Mouse (Mus musculus): ENCODE results near the gene Ksr1.

The Ksr1 gene

DNA sequence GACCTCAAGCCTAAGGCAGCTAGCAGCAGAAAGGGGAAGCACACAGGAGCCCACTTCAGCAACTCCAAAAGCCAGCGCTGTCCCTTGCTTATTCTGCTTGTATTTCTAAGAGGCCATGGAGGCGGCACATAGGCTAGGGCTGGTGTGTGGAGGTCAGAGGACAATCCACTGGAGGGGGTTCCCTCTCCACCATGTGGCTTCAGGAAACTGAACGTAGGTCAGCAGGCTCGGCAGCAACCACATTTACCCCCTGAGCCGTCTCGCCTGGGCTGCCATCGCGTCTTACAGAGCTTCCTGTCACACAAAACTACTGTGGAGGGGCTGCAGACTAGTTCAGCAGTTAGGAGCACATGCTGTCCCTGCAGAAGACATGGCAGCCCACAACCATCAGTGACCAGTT, 20.4 kb downstream of the Ksr1 start:
- no peak for DNase-seq (ENCODE audit: low spot score in 2 of 2)

GRCm38 (mm10) chr11:79122556-79122955, 23.7 kb downstream of the Ksr1 start:
- DNase-seq (ENCODE audit: low spot score in 2 of 2), result no peak

DNA sequence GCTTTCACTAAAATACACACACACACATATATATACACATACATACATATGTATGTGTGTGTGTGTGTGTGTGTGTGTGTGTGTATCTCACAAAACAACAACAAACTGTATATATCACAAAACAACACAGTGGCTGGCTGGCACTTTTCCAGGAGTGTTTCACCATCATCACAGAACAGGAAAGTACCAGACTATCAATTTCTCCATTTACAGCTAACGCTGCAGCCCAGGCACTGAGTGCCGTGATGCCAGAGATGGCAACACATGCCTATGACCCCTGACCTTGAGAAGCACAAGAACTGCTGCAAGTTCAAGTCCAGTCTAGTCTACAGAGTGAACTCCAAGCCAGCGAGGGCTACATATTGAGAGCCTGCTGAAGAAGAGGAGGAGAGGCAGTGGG, 26.1 kb downstream of the Ksr1 start:
- no peak for DNase-seq (ENCODE audit: low spot score in 2 of 2)

DNA sequence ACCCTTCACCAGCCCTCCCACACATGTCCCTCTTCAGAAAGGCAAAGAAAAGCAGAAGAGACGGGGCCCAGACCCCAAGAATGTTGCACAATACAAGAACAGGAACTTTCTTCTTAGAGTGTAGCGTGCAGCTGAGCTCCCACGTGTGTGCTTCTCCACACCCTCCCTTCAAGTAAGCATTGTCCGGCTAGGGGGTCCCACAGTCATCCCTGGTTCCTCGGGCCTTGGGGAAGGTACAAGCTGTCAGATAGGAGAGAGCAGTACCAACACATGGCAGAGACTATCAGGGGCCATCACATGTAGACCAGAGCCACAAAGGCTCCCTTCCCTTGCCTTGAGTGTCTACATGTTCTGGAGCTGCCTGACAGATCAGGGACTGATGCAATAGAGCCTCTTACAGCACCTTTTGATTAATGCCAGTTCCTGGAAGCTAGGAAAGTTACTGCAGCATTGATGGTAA, 27.3 kb downstream of the Ksr1 start:
- DNase-seq (ENCODE audit: low spot score in 2 of 2), result no peak

DNA sequence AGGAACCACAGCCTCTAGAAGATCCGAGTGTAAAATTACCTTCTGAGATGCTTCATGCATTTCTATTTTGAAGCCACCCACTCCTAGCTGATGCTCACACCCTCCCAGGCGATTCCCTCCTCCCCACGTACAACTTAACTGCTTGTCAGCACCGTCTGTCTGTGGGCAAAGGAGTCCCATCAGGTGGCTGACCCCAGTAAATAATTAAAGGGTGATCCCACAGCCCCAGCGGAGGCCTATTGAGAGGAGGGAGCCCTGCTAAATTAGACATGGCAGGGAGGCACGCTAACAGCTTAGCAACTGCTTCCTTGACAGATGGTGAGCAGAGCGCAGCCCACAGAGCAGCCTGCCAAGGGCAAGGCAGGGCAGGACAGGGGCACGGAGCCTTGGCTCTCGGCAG, 29.5 kb downstream of the Ksr1 start:
- DNase-seq (ENCODE audit: low spot score in 2 of 2), result peak; percentile 48 to 72

DNA sequence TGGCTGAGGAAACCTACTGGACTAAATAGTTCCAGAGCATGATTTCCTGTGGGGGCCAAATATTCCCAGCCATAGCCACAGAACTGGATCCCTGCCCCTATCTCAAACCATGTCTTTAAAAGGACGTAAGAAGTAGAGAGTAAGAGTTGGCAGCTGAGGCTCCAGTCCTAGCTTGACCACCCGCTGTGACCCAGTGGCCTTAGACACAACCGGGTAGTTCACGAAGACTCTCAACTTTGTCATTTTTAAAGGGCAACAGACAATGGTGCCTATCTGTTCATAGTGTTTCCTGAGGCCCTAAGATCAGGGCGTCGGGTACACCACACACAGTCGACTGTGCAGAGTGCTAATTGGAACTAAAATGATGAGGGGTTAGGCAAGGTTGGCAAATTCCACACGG, 30.5 kb downstream of the Ksr1 start:
- no peak for DNase-seq (ENCODE audit: low spot score in 2 of 2)

DNA sequence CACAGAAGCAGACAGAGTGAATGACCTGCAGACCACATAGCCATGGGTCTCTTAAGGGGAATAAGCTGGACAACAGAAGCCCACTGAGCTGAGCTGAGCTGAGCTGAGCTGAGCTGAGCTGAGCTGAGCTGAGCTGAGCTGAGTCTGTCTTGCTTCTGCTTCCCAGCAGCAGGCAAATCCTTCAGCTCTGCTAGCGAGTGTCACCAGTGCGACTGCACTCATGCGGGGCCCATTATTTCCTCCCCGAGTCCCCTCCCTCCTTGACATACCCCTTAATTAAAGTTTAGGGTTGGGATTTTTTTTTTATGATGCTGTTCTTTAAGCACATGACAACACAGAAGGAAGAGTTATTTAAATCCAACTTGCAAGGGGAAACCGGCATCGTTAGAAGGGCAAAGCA, 32.1 kb downstream of the Ksr1 start:
- no peak for DNase-seq (ENCODE audit: low spot score in 2 of 2)

GRCm38 (mm10) chr11:79113397-79113796, 32.8 kb downstream of the Ksr1 start:
- no peak for DNase-seq (ENCODE audit: low spot score in 2 of 2)

DNA sequence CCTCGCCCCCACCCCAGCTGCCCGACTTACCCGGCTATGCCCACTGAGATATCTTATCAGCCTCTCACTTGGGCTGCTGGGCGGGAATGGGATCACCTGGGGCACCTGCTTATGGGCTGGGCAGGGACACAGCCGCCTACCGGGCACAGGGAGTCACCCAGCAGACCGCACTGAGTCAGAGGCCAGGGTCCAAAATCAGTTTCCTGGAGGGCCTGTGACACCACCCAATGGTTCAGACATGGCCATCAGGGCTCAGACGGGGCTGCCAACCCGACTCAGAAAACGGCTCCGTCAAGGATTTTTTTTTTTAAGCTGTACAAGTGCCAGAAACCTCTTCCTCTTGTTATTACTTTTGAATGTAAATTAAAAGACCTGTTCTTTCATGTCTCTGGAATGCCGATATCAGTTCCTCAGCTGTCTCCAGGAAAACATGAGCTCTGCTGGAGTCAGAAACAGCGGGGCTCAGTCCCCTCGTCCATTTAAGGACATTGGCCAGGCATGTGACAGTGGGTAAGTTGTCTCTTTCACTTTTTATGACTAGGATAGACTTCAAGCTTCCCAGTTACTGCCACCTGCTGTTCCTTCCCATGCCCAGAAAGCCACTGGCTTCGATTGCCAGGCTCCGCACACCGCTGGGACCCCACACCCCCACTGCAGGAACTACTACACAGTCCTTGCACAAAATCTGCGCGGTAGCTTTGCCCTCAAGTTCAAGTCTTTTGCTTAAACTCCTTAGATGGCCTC, 33.5 kb downstream of the Ksr1 start:
- no peak for DNase-seq (ENCODE audit: low spot score in 2 of 2)

GRCm38 (mm10) chr11:79111864-79112558, 34.2 kb downstream of the Ksr1 start:
- DNase-seq (ENCODE audit: low spot score in 2 of 2), result no peak

DNA sequence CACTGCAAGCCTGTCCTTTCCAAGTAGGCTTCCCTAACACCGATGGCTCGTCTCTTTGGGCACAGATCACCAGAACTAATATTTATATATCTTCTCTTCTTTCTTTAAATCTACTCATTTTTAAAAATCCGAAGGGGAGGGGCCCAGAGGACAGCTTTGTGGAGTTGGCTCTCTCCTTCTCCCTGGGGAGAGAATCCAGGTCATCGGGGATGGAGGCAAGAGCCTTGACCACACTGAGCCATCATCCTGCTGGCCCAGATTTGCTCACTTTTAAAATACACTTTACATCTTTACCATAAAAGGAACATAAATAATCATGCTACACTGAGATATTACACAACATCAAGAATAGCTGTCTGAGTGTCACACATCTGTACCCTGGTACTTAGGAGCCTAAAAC, 35.8 kb downstream of the Ksr1 start:
- DNase-seq (ENCODE audit: low spot score in 2 of 2), result no peak

GRCm38 (mm10) chr11:79107934-79108333, 38.3 kb downstream of the Ksr1 start:
- no peak for DNase-seq (ENCODE audit: low spot score in 2 of 2)

GRCm38 (mm10) chr11:79104998-79105397, 41.2 kb downstream of the Ksr1 start:
- no peak for DNase-seq (ENCODE audit: low spot score in 2 of 2)

GRCm38 (mm10) chr11:79104538-79104937, 41.7 kb downstream of the Ksr1 start:
- no peak for DNase-seq (ENCODE audit: low spot score in 2 of 2)

DNA sequence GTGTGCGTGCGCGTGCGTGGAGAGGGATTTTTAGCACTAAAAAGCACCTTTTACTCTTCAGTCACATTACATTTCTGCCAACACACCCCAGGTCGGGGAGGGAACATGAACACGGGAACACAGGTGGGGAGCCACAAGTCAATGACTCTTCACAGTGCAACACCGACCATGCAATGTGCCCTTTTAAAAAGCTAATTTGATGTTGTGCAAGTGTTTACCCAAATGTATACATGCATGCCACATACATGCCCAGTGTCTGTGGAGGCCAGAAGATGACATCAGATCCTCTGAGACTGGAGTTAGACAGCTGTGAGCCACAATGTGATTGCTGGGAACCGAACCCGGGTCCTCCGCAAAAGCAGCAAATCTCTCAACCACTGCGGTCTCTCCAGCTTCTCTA, 42.1 kb downstream of the Ksr1 start:
- no peak for DNase-seq (ENCODE audit: low spot score in 2 of 2)

DNA sequence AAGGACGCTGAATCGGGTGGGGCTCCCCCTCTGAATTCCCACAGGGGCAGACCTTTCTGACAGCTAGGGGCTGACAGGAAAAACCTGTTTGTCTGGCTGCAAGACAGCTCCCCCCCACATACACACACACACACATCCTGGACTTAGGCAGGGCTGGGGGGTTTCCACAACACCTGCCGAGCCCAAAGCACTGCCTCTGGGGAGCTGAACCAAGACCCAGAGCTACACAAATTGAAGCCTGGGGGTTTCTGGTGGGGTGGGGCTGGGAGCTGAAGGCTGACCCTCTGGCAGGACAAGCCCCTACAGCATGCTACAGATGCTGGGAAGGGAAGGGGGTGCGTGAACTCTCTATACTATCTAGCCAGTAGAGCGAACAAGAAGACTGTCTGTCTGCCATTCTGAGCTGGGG, 42.7 kb downstream of the Ksr1 start:
- no peak for DNase-seq (ENCODE audit: low spot score in 2 of 2)

DNA sequence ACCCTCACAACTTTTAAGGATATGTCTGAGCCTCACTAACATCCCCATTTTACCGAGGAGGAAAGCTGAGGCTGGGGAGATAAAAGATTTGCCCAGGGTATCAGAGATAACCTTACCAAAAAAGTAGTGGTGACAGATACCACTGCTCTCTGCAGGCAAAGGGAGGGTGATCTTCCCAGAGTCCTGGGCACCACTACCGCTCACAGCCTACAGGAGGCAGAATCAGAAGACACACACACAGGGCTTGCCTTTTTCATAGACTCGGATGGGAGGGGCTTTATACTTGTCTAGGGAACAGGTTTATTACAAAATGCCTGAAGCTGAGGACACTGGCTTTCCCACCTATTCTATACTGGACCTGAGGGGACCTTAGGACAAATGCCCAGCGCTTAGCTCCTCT, 43.9 kb downstream of the Ksr1 start:
- DNase-seq (ENCODE audit: low spot score in 2 of 2), result no peak

- no peak for DNase-seq (ENCODE audit: low spot score in 2 of 2)
These were observed 44.6 kb downstream of the Ksr1 start for GRCm38 (mm10) chr11:79101568-79101967.

GRCm38 (mm10) chr11:79099032-79099431, 47.2 kb downstream of the Ksr1 start:
- DNase-seq (ENCODE audit: low spot score in 2 of 2), result no peak

DNA sequence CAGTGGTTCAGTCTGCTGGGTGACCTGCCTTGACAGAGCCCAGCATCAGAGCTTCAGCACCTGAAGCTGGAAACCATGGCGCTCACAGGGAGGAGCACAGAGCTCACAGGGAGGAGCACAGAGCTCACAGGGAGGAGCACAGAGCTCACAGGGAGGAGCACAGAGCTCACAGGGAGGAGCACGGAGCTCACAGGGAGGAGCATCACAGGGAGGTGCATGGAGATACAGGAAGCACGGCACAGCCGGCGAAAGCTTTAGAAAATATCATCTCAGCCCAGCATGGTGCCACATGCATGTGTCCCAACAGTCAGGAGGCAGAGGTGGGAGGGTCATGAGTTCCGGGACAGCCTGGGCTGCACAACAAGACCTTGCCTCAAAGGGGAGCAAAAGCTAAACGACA, 48.5 kb downstream of the Ksr1 start:
- DNase-seq (ENCODE audit: low spot score in 2 of 2), result no peak

- no peak for DNase-seq (ENCODE audit: low spot score in 2 of 2)
These were observed 49.5 kb downstream of the Ksr1 start for GRCm38 (mm10) chr11:79096673-79097072.

GRCm38 (mm10) chr11:79095713-79096112, 50.5 kb downstream of the Ksr1 start:
- no peak for DNase-seq (ENCODE audit: low spot score in 2 of 2)

DNA sequence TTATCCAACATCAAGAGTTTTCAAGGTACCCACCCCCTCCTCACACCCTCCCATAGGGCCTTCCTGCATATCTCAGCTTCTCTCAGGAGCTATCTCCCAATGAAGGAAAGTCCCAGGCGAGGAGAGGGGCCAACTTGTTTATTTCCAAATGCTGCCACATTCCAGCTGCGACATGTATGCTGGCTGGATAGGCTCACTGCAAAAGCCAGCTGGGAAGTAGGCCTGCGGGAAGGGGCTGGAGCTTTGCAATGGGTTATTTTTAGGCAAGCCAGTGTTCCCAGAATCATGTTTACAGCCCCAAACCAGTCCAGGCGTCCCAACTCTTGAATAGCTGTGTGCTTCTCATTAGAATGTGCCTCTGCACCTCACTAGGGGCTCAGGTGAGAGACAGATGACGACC, 51.5 kb downstream of the Ksr1 start:
- peak in 1 of 2 experiments; percentile 53 for DNase-seq (ENCODE audit: low spot score in 2 of 2)
